Mouse (Mus musculus) heart, embryonic 15.5 days (tissue): ENCODE results near the gene Zfp819. TPM values are rescaled to one million over a fixed set of nuclear protein-coding genes. Genes with fewer than 3 reads are reported as not detected.

Experiments used
- ATAC-seq: fragments of 200-750 bp; cut with Nextera tagmentation; replicated peaks from 2 replicates; pipeline ENCODE4 v1.8.0; 2017; ENCODE audit warnings: low read depth, moderate TSS enrichment; ENCODE audit not compliant: insufficient number of reproducible peaks, insufficient read depth, low FRiP score
- H3K27ac ChIP-seq: fragments of 300-500 bp; sonication (generic); 2 replicates; pipeline ENCODE4 v1.5.1; 2015; ENCODE audit warnings: mild to moderate bottlenecking, inconsistent platforms
- H3K27me3 ChIP-seq: fragments of 300-500 bp; sonication (generic); 2 replicates; pipeline ENCODE4 v1.6.1; 2015; ENCODE audit warnings: inconsistent platforms
- H3K36me3 ChIP-seq: fragments of 300-500 bp; sonication (generic); 2 replicates; pipeline ENCODE4 v1.6.1; 2015; ENCODE audit warnings: mild to moderate bottlenecking, inconsistent platforms
- H3K4me1 ChIP-seq: fragments of 300-500 bp; sonication (generic); replicated peaks from 2 replicates; pipeline ENCODE4 v1.6.1; 2015; ENCODE audit warnings: inconsistent platforms
- H3K4me2 ChIP-seq: fragments of 300-500 bp; sonication (generic); 2 replicates; pipeline ENCODE4 v1.6.1; 2015; ENCODE audit warnings: inconsistent platforms, mild to moderate bottlenecking, moderate library complexity
- H3K4me3 ChIP-seq: fragments of 300-500 bp; sonication (generic); 2 replicates; pipeline ENCODE4 v1.5.1; 2015; ENCODE audit warnings: mild to moderate bottlenecking, inconsistent platforms
- H3K9ac ChIP-seq: fragments of 300-500 bp; sonication (generic); 2 replicates; pipeline ENCODE4 v1.6.1; 2015; ENCODE audit warnings: mild to moderate bottlenecking, inconsistent platforms
- H3K9me3 ChIP-seq: fragments of 300-500 bp; sonication (generic); replicated peaks from 2 replicates; pipeline ENCODE4 v1.6.1; 2016; ENCODE audit warnings: inconsistent platforms
- WGBS: fragments of 180-500 bp; shearing (Covaris S2); methylation state at CpG from one replicate; pipeline ENCODE4 v1.1.7; 2015; ENCODE audit warnings: mixed read lengths; 5-methylcytosine and 5-hydroxymethylcytosine counted together
- polyA plus RNA-seq: library from polyadenylated mRNA; unstranded; fragments of >200 nt; fragmentation: Nextera tagmentation; extraction: Ambion mirVana; gene quantifications from 2 replicates; pipeline ENCODE4 v1.2.1, GENCODE M21; 2015

The Zfp819 gene
- polyA plus RNA-seq, 1 experiment from 2014 or later = not detected

GRCm38 (mm10) chr7:43608316-43608824 lies 1.4 kb downstream of the Zfp819 start:
- no peak for ATAC-seq
- H3K36me3 ChIP-seq = no peaks in the 10 kb centered on the region

GRCm38 (mm10) chr7:43613816-43614551 lies 7.0 kb downstream of the Zfp819 start:
- WGBS = 84% methylated on average over 14 of the region's 14 CpGs
- Histone ChIP-seq H3K27ac (no peak overlapping the region), H3K4me2 (no peak overlapping the region), H3K9ac (no peak overlapping the region), H3K9me3 (no peaks in the 10 kb centered on the region), H3K4me3 (no peak overlapping the region), H3K27me3 (no peaks in the 10 kb centered on the region), H3K4me1 (no peaks in the 10 kb centered on the region), H3K36me3 (no peaks in the 10 kb centered on the region)
- no peak for ATAC-seq

More at GRCm38 (mm10) chr7:43608316-43608824, 1.4 kb downstream of the Zfp819 start:
- Histone ChIP-seq H3K4me2 (no peak overlapping the region), H3K27ac (no peak overlapping the region), H3K27me3 (no peaks in the 10 kb centered on the region), H3K4me1 (peaks cover 7% of the 10 kb centered on the region), H3K9me3 (no peaks in the 10 kb centered on the region), H3K4me3 (no peak overlapping the region), H3K9ac (no peak overlapping the region)
- 65% methylated on average over 7 of the region's 7 CpGs for WGBS

- no peak for ATAC-seq
- H3K4me1 ChIP-seq = no peaks in the 10 kb centered on the region
- no peak overlapping the region for H3K27ac ChIP-seq
- no peak overlapping the region for H3K9ac ChIP-seq
- H3K36me3 ChIP-seq = no peaks in the 10 kb centered on the region
- 66% methylated on average over 7 of the region's 7 CpGs for WGBS
- H3K4me3 ChIP-seq = no peak overlapping the region
- no peaks in the 10 kb centered on the region for H3K9me3 ChIP-seq
- H3K27me3 ChIP-seq = no peaks in the 10 kb centered on the region
- H3K4me2 ChIP-seq = no peak overlapping the region
Observed at GRCm38 (mm10) chr7:43622927-43623326, 16.0 kb downstream of the Zfp819 start.

- Histone ChIP-seq H3K4me3 (no peak overlapping the region), H3K4me2 (no peak overlapping the region), H3K9me3 (no peaks in the 10 kb centered on the region), H3K27ac (no peak overlapping the region), H3K27me3 (no peaks in the 10 kb centered on the region), H3K9ac (no peak overlapping the region), H3K36me3 (no peaks in the 10 kb centered on the region), H3K4me1 (no peaks in the 10 kb centered on the region)
- whole genome bisulfite sequencing = 17% methylated on average over 10 of the region's 10 CpGs
- no peak for ATAC-seq
Observed at GRCm38 (mm10) chr7:43623819-43624218, 16.9 kb downstream of the Zfp819 start.

GRCm38 (mm10) chr7:43625065-43625464 lies 18.1 kb downstream of the Zfp819 start:
- Histone ChIP-seq H3K9ac (no peak overlapping the region), H3K27me3 (no peaks in the 10 kb centered on the region), H3K9me3 (no peaks in the 10 kb centered on the region), H3K4me3 (no peak overlapping the region), H3K27ac (no peak overlapping the region), H3K36me3 (no peaks in the 10 kb centered on the region), H3K4me2 (no peak overlapping the region), H3K4me1 (no peaks in the 10 kb centered on the region)
- ATAC-seq = no peak
- 65% methylated on average over 3 of the region's 3 CpGs for WGBS

GRCm38 (mm10) chr7:43625794-43626422 lies 18.9 kb downstream of the Zfp819 start:
- no peaks in the 10 kb centered on the region for H3K27me3 ChIP-seq
- no peaks in the 10 kb centered on the region for H3K9me3 ChIP-seq
- no peaks in the 10 kb centered on the region for H3K36me3 ChIP-seq
- no peaks in the 10 kb centered on the region for H3K4me1 ChIP-seq
- H3K4me2 ChIP-seq = no peak overlapping the region
- ATAC-seq = no peak
- H3K27ac ChIP-seq = no peak overlapping the region
- no peak overlapping the region for H3K4me3 ChIP-seq
- WGBS = 74% methylated on average over 8 of the region's 8 CpGs
- no peak overlapping the region for H3K9ac ChIP-seq

GRCm38 (mm10) chr7:43633940-43634339 lies 27.0 kb downstream of the Zfp819 start:
- Histone ChIP-seq H3K27ac (no peak overlapping the region), H3K9me3 (no peaks in the 10 kb centered on the region), H3K4me2 (no peak overlapping the region), H3K36me3 (no peaks in the 10 kb centered on the region), H3K9ac (no peak overlapping the region), H3K27me3 (no peaks in the 10 kb centered on the region), H3K4me3 (no peak overlapping the region), H3K4me1 (no peaks in the 10 kb centered on the region)
- WGBS = 69% methylated on average over 4 of the region's 4 CpGs
- ATAC-seq = no peak

- ATAC-seq = no peak
- no peaks in the 10 kb centered on the region for H3K4me1 ChIP-seq
- 54% methylated on average over 6 of the region's 6 CpGs for WGBS
Observed at GRCm38 (mm10) chr7:43634500-43634899, 27.5 kb downstream of the Zfp819 start, which contains the start of gene Ceacam18. Ceacam18 (plus strand) TSS chr7:43634707.

GRCm38 (mm10) chr7:43636194-43636593 lies 29.2 kb downstream of the Zfp819 start:
- no peaks in the 10 kb centered on the region for H3K4me1 ChIP-seq
- H3K4me2 ChIP-seq = no peak overlapping the region
- H3K27me3 ChIP-seq = no peaks in the 10 kb centered on the region
- H3K27ac ChIP-seq = no peak overlapping the region
- H3K4me3 ChIP-seq = no peak overlapping the region
- no peaks in the 10 kb centered on the region for H3K36me3 ChIP-seq
- no peak overlapping the region for H3K9ac ChIP-seq
- no peaks in the 10 kb centered on the region for H3K9me3 ChIP-seq
- no peak for ATAC-seq
- WGBS = 58% methylated on average over 2 of the region's 2 CpGs

More at GRCm38 (mm10) chr7:43634500-43634899, 27.5 kb downstream of the Zfp819 start, which contains the start of gene Ceacam18:
- H3K4me3 ChIP-seq = no peak within 1 kb of the TSS
- H3K27me3 ChIP-seq = no peaks in the 10 kb centered on the region
- no peaks in the 10 kb centered on the region for H3K9me3 ChIP-seq
- no peak within 1 kb of the TSS for H3K9ac ChIP-seq
- H3K27ac ChIP-seq = no peak within 1 kb of the TSS
- no peak within 1 kb of the TSS for H3K4me2 ChIP-seq
- no peaks in the 10 kb centered on the region for H3K36me3 ChIP-seq

GRCm38 (mm10) chr7:43637118-43637517 lies 30.1 kb downstream of the Zfp819 start:
- Histone ChIP-seq H3K27ac (no peak overlapping the region), H3K9me3 (no peaks in the 10 kb centered on the region), H3K4me3 (no peak overlapping the region), H3K36me3 (no peaks in the 10 kb centered on the region), H3K27me3 (no peaks in the 10 kb centered on the region), H3K9ac (no peak overlapping the region), H3K4me2 (no peak overlapping the region), H3K4me1 (no peaks in the 10 kb centered on the region)
- no peak for ATAC-seq
- WGBS = 71% methylated on average over 1 of the region's 1 CpGs

- Histone ChIP-seq H3K27ac (no peak overlapping the region), H3K9me3 (no peaks in the 10 kb centered on the region), H3K4me2 (no peak overlapping the region), H3K36me3 (no peaks in the 10 kb centered on the region), H3K9ac (no peak overlapping the region), H3K4me3 (no peak overlapping the region), H3K27me3 (no peaks in the 10 kb centered on the region), H3K4me1 (no peaks in the 10 kb centered on the region)
- no peak for ATAC-seq
- WGBS = 69% methylated on average over 5 of the region's 5 CpGs
Observed at GRCm38 (mm10) chr7:43642587-43642986, 35.6 kb downstream of the Zfp819 start.
